20 mouse cellular contexts compared by ENCODE assay signal in genomic region chr7:74600996-74601395, GRCm38 (mm10). TPM values are rescaled to one million over a fixed set of nuclear protein-coding genes. Genes with fewer than 3 reads are reported as not detected.
A peak's percentile ranks its signal among the peaks of the same experiment; 100 is the strongest.
DNase-seq lines count a peak whose midpoint lies in the region; ATAC-seq lines count a peak whose summit lies in the region.
"Had no signal": no experiment of that assay in that cellular context is flagged by ENCODE, and none has a peak within 500 bp of the region (broad histone marks: within the 10 kb centered on the region; RNA-seq: fewer than 3 reads in every experiment).

No protein-coding gene starts in this region.

- H3K4me1 ChIP-seq in kidney, embryonic 15.5 days, result no peaks in the 10 kb centered on the region
- H3K4me1 ChIP-seq: embryonic facial prominence, embryonic 12.5 days; embryonic facial prominence, embryonic 15.5 days; hindbrain, embryonic 12.5 days; hindbrain, embryonic 15.5 days had no signal

- no peaks in the 10 kb centered on the region for H3K27me3 ChIP-seq in kidney, embryonic 15.5 days
- H3K27me3 ChIP-seq: embryonic facial prominence, embryonic 12.5 days; embryonic facial prominence, embryonic 15.5 days; hindbrain, embryonic 12.5 days; hindbrain, embryonic 15.5 days had no signal

- H3K27ac ChIP-seq in kidney, embryonic 15.5 days, result no peak overlapping the region
- H3K27ac ChIP-seq: embryonic facial prominence, embryonic 12.5 days; embryonic facial prominence, embryonic 15.5 days; hindbrain, embryonic 12.5 days; hindbrain, embryonic 15.5 days had no signal

- H3K36me3 ChIP-seq in kidney, embryonic 15.5 days, result no peaks in the 10 kb centered on the region
- H3K36me3 ChIP-seq: embryonic facial prominence, embryonic 12.5 days; embryonic facial prominence, embryonic 15.5 days; hindbrain, embryonic 12.5 days; hindbrain, embryonic 15.5 days had no signal

- H3K9me3 ChIP-seq in kidney, embryonic 15.5 days (replicated peaks), result no peaks in the 10 kb centered on the region
- H3K9me3 ChIP-seq: embryonic facial prominence, embryonic 12.5 days; embryonic facial prominence, embryonic 15.5 days; hindbrain, embryonic 12.5 days; hindbrain, embryonic 15.5 days had no signal

- no peak overlapping the region for H3K9ac ChIP-seq in kidney, embryonic 15.5 days
- H3K9ac ChIP-seq: embryonic facial prominence, embryonic 12.5 days; embryonic facial prominence, embryonic 15.5 days; forebrain, postnatal 0 days; hindbrain, embryonic 12.5 days; hindbrain, embryonic 15.5 days had no signal

- H3K4me3 ChIP-seq in kidney, embryonic 15.5 days (replicated peaks), result no peak overlapping the region
- H3K4me3 ChIP-seq: embryonic facial prominence, embryonic 12.5 days; embryonic facial prominence, embryonic 15.5 days; hindbrain, embryonic 12.5 days; hindbrain, embryonic 15.5 days had no signal

- no peak for ATAC-seq in megakaryocyte, adult 5-6 weeks (ENCODE audit: poor library complexity, severe bottlenecking)
- no peak for ATAC-seq in kidney, embryonic 15.5 days (replicated peaks; ENCODE audit: low FRiP score)
- ATAC-seq: activated CD4-positive, CD25-positive, alpha-beta regulatory T cell, adult 4 months; forebrain, embryonic 14.5 days; forebrain, postnatal 0 days; intestine, postnatal 0 days had no signal

- 92% methylated on average over 5 of the region's 5 CpGs for WGBS in kidney, embryonic 15.5 days

- DNase-seq in heart, adult 18-20 months, result peak; percentile 7 to 14
- DNase-seq in heart, adult 11 months, result no peak
- DNase-seq in gastrocnemius, adult 8-10 months (ENCODE audit: low spot score in 2 of 2), result peak; percentile 37 to 66
- DNase-seq in gastrocnemius, postnatal 25 days, result peak; percentile 38
- DNase-seq: adrenal gland, adult 8-10 months; cerebellum, adult 11 months; cerebellum, adult 2 months; cerebellum, postnatal 14 days; forebrain, postnatal 0 days; kidney, adult 8-10 months had no signal

- H3K4me2 ChIP-seq in kidney, embryonic 15.5 days, result no peak overlapping the region
- H3K4me2 ChIP-seq: embryonic facial prominence, embryonic 12.5 days; embryonic facial prominence, embryonic 15.5 days; heart, embryonic 11.5 days; hindbrain, embryonic 12.5 days; hindbrain, embryonic 15.5 days had no signal

RNA-seq across cellular contexts. Expression of gene Slco3a1, which starts 46.4 kb away (rescaled TPM):
- total RNA-seq in heart, adult 18-20 months (2021), result 100 to 1,000 TPM; 106 to 115 TPM
- total RNA-seq in gastrocnemius, adult 8-10 months (2022), result 10 to 100 TPM; 64.6 to 75.6 (median 69.4) TPM
- 10 to 100 TPM; 38.7 to 63.2 TPM for total RNA-seq in gastrocnemius, postnatal 25 days (2021)
- total RNA-seq in megakaryocyte, adult 5-6 weeks (2015), result 3.8 and 6.5 TPM in 2 replicates
- 3.5 and 5.2 TPM in 2 replicates for total RNA-seq in megakaryocyte, adult 5-6 weeks (2017)
- polyA plus RNA-seq in kidney, embryonic 15.5 days (2015; fragmentation: Nextera tagmentation; extraction: Ambion mirVana), result 21.7 and 22.0 TPM in 2 replicates

Comparison
In these comparisons a context has a peak if more than half of its experiments do, and no peak if none do; other contexts are left out.
1. RNA of gene Slco3a1, which starts 46.4 kb away (total RNA-seq): 106 to 115 TPM in heart, adult 18-20 months, 64.6 to 75.6 TPM in gastrocnemius, adult 8-10 months and 38.7 to 63.2 TPM in gastrocnemius, postnatal 25 days; 3.5 to 6.5 TPM in megakaryocyte, adult 5-6 weeks; every median in the first group is over 4 times any median in the second.